Mouse (Mus musculus): ENCODE data around the gene Mpzl2. TPM values are rescaled to one million over a fixed set of nuclear protein-coding genes. Genes with fewer than 3 reads are reported as not detected.
"Not testable (repeated sequence)": the region's sequence is repeated elsewhere in the genome, so short reads cannot be mapped to it uniquely, and the experiment has no call there.

Gene Mpzl2
- polyA plus RNA-seq, 1 experiment from 2014 or later: not detected

DNA sequence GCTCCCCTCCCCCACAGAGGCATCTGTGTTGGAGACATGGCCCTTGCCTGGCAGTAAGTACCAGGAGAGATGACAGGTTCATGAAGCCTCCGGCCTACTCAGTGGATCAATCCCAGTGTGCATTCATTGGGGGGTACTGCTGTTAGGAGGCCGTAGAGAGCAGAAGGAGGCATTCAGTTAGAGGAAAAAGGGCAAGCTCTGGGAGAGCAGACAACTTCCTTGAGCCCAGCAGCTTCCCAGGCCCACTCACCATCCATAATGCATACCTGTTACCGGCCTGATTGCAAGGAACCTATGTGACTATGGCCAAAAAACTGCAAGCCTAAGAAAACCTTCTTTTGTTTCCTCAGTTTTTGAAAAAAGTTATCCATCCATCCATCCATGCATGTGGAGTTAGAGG, 5.1 kb upstream of the Mpzl2 start:
- ATAC-seq: no peak
- Histone ChIP-seq H3K27ac (no peak overlapping the region), H3K27me3 (peaks cover 33% of the 10 kb centered on the region), H3K4me1 (no peaks in the 10 kb centered on the region), H3K4me3 (no peak overlapping the region), H3K36me3 (ENCODE audit: poor library complexity, severe bottlenecking) (no peaks in the 10 kb centered on the region), H3K9me3 (replicated peaks) (no peaks in the 10 kb centered on the region), H3K9ac (no peak overlapping the region), H3K4me2 (no peak overlapping the region)
- WGBS: 87% methylated on average over 3 of the region's 3 CpGs

DNA sequence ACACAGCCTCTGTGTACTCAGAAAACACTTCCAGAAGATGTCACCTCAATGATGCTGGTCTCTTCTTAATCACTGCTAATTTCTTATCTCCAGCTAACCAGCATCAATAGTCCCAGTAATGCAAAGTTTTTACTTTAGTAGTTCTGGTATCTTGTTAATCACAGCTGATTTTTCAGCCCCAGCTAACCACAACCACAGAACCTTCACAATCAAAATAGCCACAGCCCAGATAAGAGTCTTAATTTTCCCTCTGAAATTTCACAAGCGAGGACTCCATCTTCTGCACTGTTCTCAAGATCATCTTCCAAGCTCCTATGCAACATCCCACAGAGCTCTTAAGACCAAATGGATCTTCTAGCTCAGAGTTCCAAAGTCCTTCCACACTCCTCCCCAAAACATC, 1.8 kb upstream of the Mpzl2 start:
- not testable (repeated sequence) for H3K36me3 ChIP-seq (ENCODE audit: poor library complexity, severe bottlenecking); H3K9ac ChIP-seq; H3K27ac ChIP-seq; H3K4me1 ChIP-seq; H3K4me3 ChIP-seq; H3K4me2 ChIP-seq; H3K9me3 ChIP-seq (replicated peaks); ATAC-seq
- H3K27me3 ChIP-seq: peaks cover 55% of the 10 kb centered on the region
- 79% methylated on average over 1 of the region's 1 CpGs for WGBS

DNA sequence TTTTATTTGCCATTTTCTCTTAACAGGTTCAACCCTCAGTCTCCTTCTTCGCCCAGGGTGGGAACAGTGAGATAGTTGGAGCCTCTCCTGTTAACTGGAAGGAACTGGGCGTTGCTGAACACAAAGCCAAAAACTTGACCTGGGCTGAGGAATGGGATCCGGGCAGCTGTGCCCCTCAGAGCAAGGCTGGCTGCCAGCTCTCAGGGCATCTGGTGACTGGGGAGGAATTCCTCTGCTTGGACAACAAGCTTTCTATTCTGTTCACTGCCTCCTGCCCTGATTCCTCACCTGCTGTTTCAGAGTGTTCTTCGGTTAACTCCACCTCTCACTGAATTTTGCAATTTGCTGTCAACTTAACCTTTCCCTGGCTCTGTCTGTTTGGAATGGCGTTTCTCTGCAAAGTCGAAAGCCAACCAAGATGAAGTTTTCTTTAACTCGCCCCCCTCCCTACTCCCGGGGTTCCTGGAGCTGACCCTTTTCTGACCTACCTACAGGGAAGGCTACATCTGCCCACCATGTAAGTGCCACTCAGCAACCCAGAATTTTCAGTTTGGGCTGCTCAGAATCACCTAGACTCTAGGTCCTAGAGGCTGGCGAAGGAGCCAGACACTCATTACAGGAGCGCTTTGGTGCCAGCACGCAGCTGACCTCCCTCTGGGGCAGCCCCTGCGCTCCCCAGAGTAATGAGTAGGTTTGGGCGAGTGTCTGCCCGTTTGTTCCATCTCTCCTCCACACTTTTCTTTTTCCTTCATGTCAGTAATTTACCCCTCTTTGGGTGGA, 657 bp downstream of the Mpzl2 start:
- Histone ChIP-seq H3K4me2 (no peak overlapping the region), H3K27me3 (peaks cover 77% of the 10 kb centered on the region), H3K27ac (no peak overlapping the region), H3K9me3 (replicated peaks) (no peaks in the 10 kb centered on the region), H3K4me3 (no peak overlapping the region), H3K4me1 (0 out of 2 replicates have a peak, but pooled peaks cover 3% of the 10 kb centered on the region), H3K9ac (no peak overlapping the region), H3K36me3 (ENCODE audit: poor library complexity, severe bottlenecking) (no peaks in the 10 kb centered on the region)
- WGBS: 19% methylated on average over 14 of the region's 14 CpGs
- ATAC-seq: no peak

DNA sequence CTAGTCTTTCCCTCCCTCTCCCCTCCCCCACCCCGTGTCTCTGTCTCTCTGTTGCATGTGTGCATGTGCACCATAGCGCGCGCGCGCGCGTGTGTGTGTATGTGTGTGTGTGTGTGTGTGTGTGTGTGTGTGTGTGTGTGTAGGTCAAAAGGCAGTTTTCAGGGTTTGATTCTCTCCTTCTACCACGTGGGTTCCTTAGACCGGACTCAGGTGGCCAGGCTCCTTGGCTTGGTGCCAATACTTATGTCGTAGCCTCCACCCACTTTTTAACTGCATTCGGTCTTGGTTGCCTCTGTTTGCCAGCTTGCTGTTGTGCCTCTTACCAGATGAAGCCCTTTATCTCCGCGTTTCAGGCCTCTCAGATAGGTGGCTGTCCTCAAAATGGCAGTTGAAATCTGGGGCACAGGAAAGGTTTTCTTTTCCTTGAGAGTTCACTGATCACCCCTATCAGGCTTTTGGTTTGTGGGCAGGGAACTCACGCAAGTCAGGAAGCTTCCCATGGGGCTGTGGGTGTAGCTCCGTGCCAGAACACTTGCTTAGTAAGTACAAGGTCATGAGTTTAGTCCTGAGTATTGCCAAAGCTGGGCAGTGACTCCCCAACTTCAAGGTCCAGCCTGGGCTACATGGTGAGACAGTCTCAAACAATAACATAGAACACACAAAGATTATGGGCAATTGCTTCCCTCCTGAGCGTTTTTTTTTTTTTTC, 1.7 kb downstream of the Mpzl2 start:
- Histone ChIP-seq H3K4me1 (0 out of 2 replicates have a peak, but pooled peaks cover 3% of the 10 kb centered on the region), H3K9me3 (replicated peaks) (no peaks in the 10 kb centered on the region), H3K36me3 (ENCODE audit: poor library complexity, severe bottlenecking) (no peaks in the 10 kb centered on the region), H3K27ac (no peak overlapping the region), H3K9ac (no peak overlapping the region), H3K4me3 (no peak overlapping the region), H3K27me3 (peaks cover 77% of the 10 kb centered on the region), H3K4me2 (peak overlapping the region; percentile 12; the same call in 1 of the 2 replicates)
- 39% methylated on average over 17 of the region's 17 CpGs for WGBS
- no peak for ATAC-seq

DNA sequence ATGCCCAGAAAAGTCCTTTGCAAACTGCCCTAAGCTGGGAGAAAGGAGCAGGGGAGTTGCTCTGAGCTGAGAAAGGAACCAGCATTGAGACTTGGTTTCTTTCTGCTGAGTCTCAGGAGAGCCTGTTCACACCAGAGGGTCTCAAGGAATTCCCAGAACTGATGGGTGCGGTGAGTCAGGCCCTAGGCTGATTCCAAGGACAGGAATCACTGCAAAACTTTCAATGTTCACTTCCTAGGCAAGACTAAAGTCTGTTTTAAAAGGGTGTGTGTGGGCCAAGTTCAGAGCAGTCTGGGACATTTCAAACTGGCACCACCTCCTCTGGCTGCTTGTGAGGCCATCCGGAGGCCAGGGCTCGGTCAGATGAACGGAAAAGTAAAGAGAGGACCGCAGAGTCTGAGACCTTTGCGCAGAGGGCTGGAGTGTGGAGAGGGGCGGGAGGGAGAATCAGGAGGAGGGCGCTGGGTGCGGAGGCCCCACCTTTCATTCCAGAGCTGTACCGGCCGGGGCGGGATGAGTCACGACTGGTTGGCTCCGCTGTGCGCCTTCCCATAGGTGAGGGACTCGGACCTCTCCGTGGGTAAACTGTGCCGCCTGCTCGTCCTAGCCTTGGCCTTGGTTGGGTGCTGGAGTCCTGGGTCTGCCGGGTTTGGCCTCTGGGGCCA, 2.6 kb downstream of the Mpzl2 start:
- Histone ChIP-seq H3K4me1 (0 out of 2 replicates have a peak, but pooled peaks cover 3% of the 10 kb centered on the region), H3K9ac (no peak overlapping the region), H3K27ac (no peak overlapping the region), H3K4me3 (no peak overlapping the region), H3K36me3 (ENCODE audit: poor library complexity, severe bottlenecking) (no peaks in the 10 kb centered on the region), H3K9me3 (replicated peaks) (no peaks in the 10 kb centered on the region), H3K4me2 (peak overlapping the region; percentile 22; the same call in 1 of the 2 replicates), H3K27me3 (peaks cover 85% of the 10 kb centered on the region)
- ATAC-seq: no peak
- 3% methylated on average over 20 of the region's 20 CpGs for WGBS

DNA sequence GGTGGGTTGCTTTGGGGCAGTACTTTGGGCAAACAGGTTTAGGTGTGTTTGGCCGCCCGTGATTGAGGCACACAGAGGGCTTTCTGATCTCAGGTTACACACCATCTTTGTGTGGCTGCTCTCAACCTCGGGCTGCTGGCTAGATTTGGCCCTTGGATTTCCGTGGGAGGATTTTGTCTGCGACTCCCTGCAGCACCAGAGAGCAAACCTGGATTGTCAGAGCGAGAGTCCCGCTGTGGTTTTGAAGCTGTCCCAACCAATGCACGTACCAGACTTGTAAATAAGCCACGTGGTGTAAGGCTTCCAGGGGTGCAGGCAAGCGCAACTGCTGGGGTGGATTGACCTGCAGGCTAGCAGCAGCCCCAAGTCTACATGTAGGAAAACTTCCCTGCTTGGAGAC, 3.3 kb downstream of the Mpzl2 start:
- Histone ChIP-seq H3K27me3 (peaks cover 81% of the 10 kb centered on the region), H3K9ac (no peak overlapping the region), H3K4me3 (no peak overlapping the region), H3K36me3 (ENCODE audit: poor library complexity, severe bottlenecking) (no peaks in the 10 kb centered on the region), H3K9me3 (replicated peaks) (no peaks in the 10 kb centered on the region), H3K27ac (no peak overlapping the region), H3K4me1 (0 out of 2 replicates have a peak, but pooled peaks cover 3% of the 10 kb centered on the region), H3K4me2 (peak overlapping the region; percentile 22; the same call in 1 of the 2 replicates)
- ATAC-seq: no peak
- WGBS: 2% methylated on average over 10 of the region's 10 CpGs

DNA sequence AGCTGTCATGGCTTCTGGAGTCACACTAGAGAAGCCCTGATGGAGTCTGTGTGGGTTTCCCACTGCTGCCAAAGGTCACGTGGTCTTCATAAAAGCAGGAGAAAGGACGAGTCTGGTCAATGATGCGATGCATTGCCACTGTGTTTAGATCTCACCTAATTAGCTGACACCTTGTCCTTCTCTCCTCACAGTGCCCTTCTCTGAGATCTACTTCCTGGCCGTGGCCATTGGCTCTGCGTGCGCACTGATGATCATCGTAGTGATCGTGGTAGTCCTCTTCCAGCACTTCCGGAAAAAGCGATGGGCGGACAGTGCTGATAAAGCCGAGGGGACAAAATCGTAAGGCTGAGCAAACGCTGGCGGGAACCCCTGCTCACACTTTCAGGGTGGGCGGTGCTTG, 7.4 kb downstream of the Mpzl2 start:
- Histone ChIP-seq H3K9ac (no peak overlapping the region), H3K27me3 (peaks cover 54% of the 10 kb centered on the region), H3K4me1 (no peaks in the 10 kb centered on the region), H3K27ac (no peak overlapping the region), H3K9me3 (replicated peaks) (no peaks in the 10 kb centered on the region), H3K4me3 (no peak overlapping the region), H3K36me3 (ENCODE audit: poor library complexity, severe bottlenecking) (no peaks in the 10 kb centered on the region), H3K4me2 (no peak overlapping the region)
- no peak for ATAC-seq
- 89% methylated on average over 16 of the region's 16 CpGs for WGBS

DNA sequence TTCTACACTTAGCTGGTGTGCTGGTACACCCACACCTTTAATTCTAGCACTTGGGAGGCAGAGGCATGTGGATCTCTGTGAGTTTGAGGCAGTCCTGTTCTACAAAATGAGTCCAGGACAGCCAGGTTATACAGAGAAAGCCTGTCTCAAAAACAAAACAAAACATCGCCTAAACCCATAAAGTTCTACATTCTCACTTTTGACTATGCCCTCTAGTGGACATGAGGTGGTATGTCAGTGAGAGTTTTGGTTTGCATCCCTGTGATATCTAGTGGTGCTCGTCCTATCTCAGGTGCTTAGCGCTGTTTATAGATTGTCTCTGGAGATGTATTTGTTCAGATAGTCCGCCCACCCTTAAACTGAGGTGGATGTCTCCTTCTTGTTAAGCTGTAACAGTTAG, 8.9 kb downstream of the Mpzl2 start:
- no peak overlapping the region for H3K27ac ChIP-seq
- H3K4me3 ChIP-seq: no peak overlapping the region
- no peaks in the 10 kb centered on the region for H3K9me3 ChIP-seq (replicated peaks)
- H3K4me2 ChIP-seq: no peak overlapping the region
- H3K9ac ChIP-seq: no peak overlapping the region
- no peak for ATAC-seq
- H3K36me3 ChIP-seq (ENCODE audit: poor library complexity, severe bottlenecking): no peaks in the 10 kb centered on the region
- WGBS: 22% methylated on average over 4 of the region's 4 CpGs
- no peaks in the 10 kb centered on the region for H3K4me1 ChIP-seq
- H3K27me3 ChIP-seq: peaks cover 52% of the 10 kb centered on the region

DNA sequence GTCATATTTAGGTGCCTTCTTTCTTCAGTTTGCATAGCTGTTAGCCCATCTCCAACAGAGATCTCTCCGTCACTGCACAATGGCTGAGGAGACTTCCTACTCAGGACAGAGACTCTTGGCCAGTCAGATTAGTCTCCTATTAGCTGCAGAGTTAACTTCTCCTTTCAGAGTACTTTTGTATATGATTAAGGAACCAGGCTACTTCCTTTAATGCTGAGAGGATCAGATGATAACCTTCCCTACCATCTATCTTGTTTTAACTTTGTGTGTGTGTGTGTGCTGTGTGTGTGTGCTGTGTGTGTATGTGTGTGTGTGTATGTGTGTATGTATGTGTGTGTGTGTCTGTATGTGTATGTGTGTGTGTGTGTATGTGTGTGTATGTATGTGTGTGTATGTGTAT, 10.1 kb downstream of the Mpzl2 start:
- no peak overlapping the region for H3K4me2 ChIP-seq
- H3K27me3 ChIP-seq: peaks cover 42% of the 10 kb centered on the region
- no peaks in the 10 kb centered on the region for H3K9me3 ChIP-seq (replicated peaks)
- WGBS: 92% methylated on average over 1 of the region's 1 CpGs
- no peaks in the 10 kb centered on the region; the same call in 1 of the 2 replicates for H3K4me1 ChIP-seq
- no peaks in the 10 kb centered on the region for H3K36me3 ChIP-seq (ENCODE audit: poor library complexity, severe bottlenecking)
- H3K4me3 ChIP-seq: no peak overlapping the region
- no peak for ATAC-seq
- no peak overlapping the region for H3K9ac ChIP-seq
- no peak overlapping the region for H3K27ac ChIP-seq

DNA sequence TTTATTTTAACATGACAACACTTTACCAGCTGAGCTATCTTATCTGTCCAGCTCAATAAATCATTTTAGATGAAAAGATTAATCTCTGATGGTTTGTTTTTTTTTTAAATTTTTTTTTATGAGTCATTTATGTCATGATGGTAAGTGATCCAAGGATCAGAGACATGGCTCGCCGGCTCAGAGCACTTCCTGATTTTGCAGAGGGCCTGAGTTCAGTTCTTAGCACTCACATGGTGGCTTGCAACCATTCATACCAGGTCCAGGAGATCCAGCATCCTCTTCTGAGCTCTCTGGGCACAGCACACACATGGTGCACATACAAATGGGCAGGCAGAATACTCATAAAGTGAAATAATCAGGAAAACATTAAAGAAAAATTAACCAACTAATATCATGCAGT, 10.7 kb downstream of the Mpzl2 start:
- Histone ChIP-seq H3K9me3 (replicated peaks) (no peaks in the 10 kb centered on the region), H3K4me2 (no peak overlapping the region), H3K9ac (no peak overlapping the region), H3K36me3 (ENCODE audit: poor library complexity, severe bottlenecking) (no peaks in the 10 kb centered on the region), H3K4me1 (no peaks in the 10 kb centered on the region; the same call in 1 of the 2 replicates), H3K4me3 (no peak overlapping the region), H3K27me3 (peaks cover 39% of the 10 kb centered on the region), H3K27ac (no peak overlapping the region)
- no peak for ATAC-seq
- WGBS: 78% methylated on average over 2 of the region's 2 CpGs

DNA sequence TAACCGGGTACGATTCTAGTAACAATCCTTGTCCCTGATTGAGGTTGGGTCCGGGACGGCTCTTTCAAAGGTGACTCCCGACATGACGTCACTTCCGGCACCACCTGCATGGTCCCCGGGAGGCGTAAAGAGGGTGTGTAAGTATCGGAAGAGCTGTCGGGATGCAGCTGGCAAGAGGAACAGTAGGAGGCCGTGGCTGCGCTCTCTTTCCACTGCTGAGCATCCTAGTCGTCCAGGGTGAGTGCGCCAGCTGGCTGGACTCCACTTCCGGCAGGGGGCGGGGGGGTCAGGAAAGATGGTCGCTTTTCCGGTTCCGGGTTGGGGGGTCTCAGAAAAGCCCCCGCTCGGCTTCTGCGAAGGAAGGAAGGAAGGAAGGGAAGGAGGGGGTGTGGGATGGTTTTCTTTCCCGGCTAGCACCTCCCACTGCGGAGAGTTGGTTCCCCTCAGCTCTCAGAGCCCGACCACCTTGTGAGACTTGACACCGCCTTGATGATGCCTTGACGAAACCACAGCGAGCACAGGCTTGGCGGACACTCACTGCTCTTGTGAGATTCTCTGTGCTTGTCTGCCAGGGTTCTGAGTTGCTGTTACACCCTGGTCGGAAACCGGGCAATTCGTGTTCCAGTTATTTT, 15.6 kb downstream of the Mpzl2 start, which contains the start of gene Mpzl3:
Gene Mpzl3, plus strand, starts transcription at position 105 of the 632 bp plus-strand sequence.
- ATAC-seq: peak; percentile 97
- Histone ChIP-seq H3K4me1 (no peaks in the 10 kb centered on the region; the same call in 1 of the 2 replicates), H3K9me3 (replicated peaks) (no peaks in the 10 kb centered on the region), H3K4me2 (peak within 1 kb of the TSS; percentile 70), H3K36me3 (ENCODE audit: poor library complexity, severe bottlenecking) (no peaks in the 10 kb centered on the region), H3K4me3 (peak within 1 kb of the TSS; percentile 53), H3K27ac (peak within 1 kb of the TSS; percentile 96), H3K9ac (peak within 1 kb of the TSS; percentile 64), H3K27me3 (peaks cover 51% of the 10 kb centered on the region)
- under 1% methylated on average over 33 of the region's 33 CpGs for WGBS
